Mouse (Mus musculus) neural tube, embryonic 12.5 days (tissue): ENCODE data around the gene Clec4a2. TPM values are rescaled to one million over a fixed set of nuclear protein-coding genes. Genes with fewer than 3 reads are reported as not detected.
"Not testable (repeated sequence)": the region's sequence is repeated elsewhere in the genome, so short reads cannot be mapped to it uniquely, and the experiment has no call there.

Experiments used
- ATAC-seq: fragments of 200-750 bp; cut with Nextera tagmentation; 2 replicates; pipeline ENCODE4 v1.8.0; 2017; ENCODE audit warnings: low read depth, mild to moderate bottlenecking, moderate TSS enrichment, moderate library complexity; ENCODE audit not compliant: low FRiP score
- H3K27ac ChIP-seq: fragments of 300-500 bp; sonication (generic); 2 replicates; pipeline ENCODE4 v1.5.1; 2016
- H3K27me3 ChIP-seq: fragments of 300-500 bp; sonication (generic); replicated peaks from 2 replicates; pipeline ENCODE4 v1.6.1; 2016; ENCODE audit warnings: mild to moderate bottlenecking
- H3K36me3 ChIP-seq: fragments of 300-500 bp; sonication (generic); 2 replicates; pipeline ENCODE4 v1.6.1; 2016; ENCODE audit warnings: mild to moderate bottlenecking
- H3K4me1 ChIP-seq: fragments of 300-500 bp; sonication (generic); 2 replicates; pipeline ENCODE4 v1.6.1; 2016
- H3K4me2 ChIP-seq: fragments of 300-500 bp; sonication (generic); replicated peaks from 2 replicates; pipeline ENCODE4 v1.6.1; 2016; ENCODE audit warnings: mild to moderate bottlenecking
- H3K4me3 ChIP-seq: fragments of 300-500 bp; sonication (generic); 2 replicates; pipeline ENCODE4 v1.5.1; 2016
- H3K9ac ChIP-seq: fragments of 300-500 bp; sonication (generic); 2 replicates; pipeline ENCODE4 v1.6.1; 2016; ENCODE audit warnings: mild to moderate bottlenecking
- H3K9me3 ChIP-seq: fragments of 300-500 bp; sonication (generic); 2 replicates; pipeline ENCODE4 v1.6.1; 2016; ENCODE audit warnings: mild to moderate bottlenecking
- WGBS: fragments of 180-500 bp; shearing (Covaris S2); methylation state at CpG from one replicate; pipeline ENCODE4 v1.1.7; 2016; 5-methylcytosine and 5-hydroxymethylcytosine counted together
- polyA plus RNA-seq: library from polyadenylated mRNA; unstranded; fragments of >200 nt; fragmentation: Nextera tagmentation; extraction: Ambion mirVana; gene quantifications from 2 replicates; pipeline ENCODE4 v1.2.1, GENCODE M21; 2016

Clec4a2 gene
- 0.79 and 1.2 TPM in 2 replicates for polyA plus RNA-seq

DNA sequence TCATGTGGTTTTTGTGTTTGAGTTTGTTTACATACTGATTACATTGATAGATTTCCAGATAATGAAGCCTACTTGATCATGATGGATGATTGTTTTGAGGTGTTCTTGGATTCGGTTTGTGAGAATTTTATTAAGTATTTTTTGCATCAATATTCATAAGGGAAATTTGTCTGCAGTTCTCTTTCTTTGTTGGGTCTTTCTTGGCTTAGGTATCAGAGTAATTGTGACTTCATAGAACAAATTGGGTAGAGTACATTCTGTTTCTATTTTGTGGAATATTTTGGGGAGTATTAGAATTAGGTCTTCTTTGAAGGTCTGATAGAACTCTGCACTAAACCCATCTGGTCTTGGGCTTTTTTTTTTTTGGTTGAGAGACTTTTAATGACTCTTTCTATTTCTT, at the start of gene Clec4a2:
Gene Clec4a2 (plus strand): TSS at position 301 of the 400 bp plus-strand sequence.
- H3K4me2 ChIP-seq, H3K4me1 ChIP-seq, H3K4me3 ChIP-seq, H3K36me3 ChIP-seq, H3K27ac ChIP-seq, ATAC-seq, H3K9ac ChIP-seq, H3K27me3 ChIP-seq, H3K9me3 ChIP-seq: not testable (repeated sequence)
- 69% methylated on average over 1 of the region's 1 CpGs for WGBS

DNA sequence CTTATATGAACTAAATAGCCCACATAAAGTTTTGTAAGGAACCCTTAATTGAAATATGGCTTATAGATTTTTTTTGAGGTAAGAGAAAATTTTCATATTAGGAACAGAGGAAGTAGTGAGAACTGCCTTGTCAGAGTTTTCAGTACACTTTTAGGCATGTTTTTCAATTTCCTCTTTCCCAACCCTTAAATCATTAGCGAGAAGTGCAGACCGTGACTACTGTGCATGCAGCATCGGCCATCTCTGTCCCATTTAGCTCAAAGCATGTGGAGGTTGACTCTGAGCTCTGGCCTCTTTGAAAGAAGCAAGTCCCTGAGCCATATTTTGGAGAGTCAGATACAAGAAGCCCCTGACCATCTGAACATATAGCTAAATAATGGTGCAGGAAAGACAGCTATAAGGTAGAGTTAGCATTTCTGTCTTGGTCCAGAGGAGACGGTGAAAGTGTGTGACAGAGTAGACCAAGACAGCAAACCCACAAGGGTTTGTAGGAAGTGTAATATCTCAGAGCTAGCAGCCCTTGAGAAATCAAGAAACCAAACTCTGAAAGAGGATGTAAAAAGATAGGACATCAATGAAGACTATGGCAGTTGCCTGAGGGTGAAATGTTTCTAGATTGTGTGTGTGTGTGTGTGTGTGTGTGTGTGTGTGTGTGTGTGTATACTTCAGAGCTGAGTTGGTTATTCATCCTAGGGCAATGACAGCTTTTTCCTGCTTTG, 10.9 kb upstream of the Clec4a2 start:
- Histone ChIP-seq H3K4me3 (no peak overlapping the region), H3K9ac (no peak overlapping the region), H3K36me3 (no peaks in the 10 kb centered on the region), H3K4me2 (no peak overlapping the region), H3K27ac (no peak overlapping the region), H3K9me3 (no peaks in the 10 kb centered on the region), H3K27me3 (no peaks in the 10 kb centered on the region), H3K4me1 (no peaks in the 10 kb centered on the region)
- WGBS: 91% methylated on average over 4 of the region's 4 CpGs
- ATAC-seq: no peak

GRCm38 (mm10) chr6:123123195-123123594, 17.0 kb downstream of the Clec4a2 start:
- Histone ChIP-seq H3K36me3 (no peaks in the 10 kb centered on the region), H3K9ac (no peak overlapping the region), H3K27me3 (no peaks in the 10 kb centered on the region), H3K9me3 (no peaks in the 10 kb centered on the region; the same call in 1 of the 2 replicates), H3K4me1 (no peaks in the 10 kb centered on the region), H3K27ac (no peak overlapping the region), H3K4me3 (no peak overlapping the region), H3K4me2 (no peak overlapping the region)
- no peak for ATAC-seq
- 76% methylated on average over 3 of the region's 3 CpGs for WGBS

DNA sequence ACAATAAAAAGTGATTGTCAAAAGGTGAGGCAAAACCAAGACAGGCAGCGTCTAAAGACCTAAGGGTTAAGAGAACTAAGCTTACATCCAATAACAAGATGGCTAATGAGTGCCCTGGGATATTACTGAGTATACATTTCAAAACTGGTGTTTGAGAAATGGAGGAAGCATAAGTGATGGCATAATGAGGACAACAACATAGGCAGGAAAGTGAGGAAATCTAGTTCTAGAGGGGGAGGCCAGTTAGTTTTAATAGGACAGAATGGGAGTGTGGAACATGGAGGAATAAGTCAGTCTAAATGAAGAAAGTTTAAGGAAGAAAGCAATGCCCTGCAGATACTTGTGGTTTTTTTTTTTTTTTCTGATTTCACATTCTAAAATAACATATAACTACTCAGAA, 20.9 kb downstream of the Clec4a2 start:
- Histone ChIP-seq H3K27ac (no peak overlapping the region), H3K4me3 (no peak overlapping the region), H3K4me1 (no peaks in the 10 kb centered on the region), H3K9ac (no peak overlapping the region), H3K36me3 (no peaks in the 10 kb centered on the region), H3K27me3 (no peaks in the 10 kb centered on the region), H3K9me3 (no peaks in the 10 kb centered on the region), H3K4me2 (no peak overlapping the region)
- WGBS: 65% methylated on average over 1 of the region's 1 CpGs
- no peak for ATAC-seq

GRCm38 (mm10) chr6:123137766-123138526, 31.7 kb downstream of the Clec4a2 start:
- H3K9me3 ChIP-seq, H3K4me3 ChIP-seq, H3K27ac ChIP-seq, H3K36me3 ChIP-seq, H3K4me1 ChIP-seq, H3K4me2 ChIP-seq, ATAC-seq, H3K27me3 ChIP-seq, H3K9ac ChIP-seq: not testable (repeated sequence)
- 74% methylated on average over 29 of the region's 29 CpGs for WGBS

- Histone ChIP-seq H3K9me3 (0 out of 2 replicates have a peak, but pooled peaks cover 3% of the 10 kb centered on the region), H3K9ac (no peak overlapping the region), H3K27ac (no peak overlapping the region), H3K27me3 (no peaks in the 10 kb centered on the region), H3K36me3 (no peaks in the 10 kb centered on the region), H3K4me1 (no peaks in the 10 kb centered on the region), H3K4me3 (no peak overlapping the region), H3K4me2 (no peak overlapping the region)
- 48% methylated on average over 1 of the region's 1 CpGs for WGBS
- ATAC-seq: no peak
Observed at GRCm38 (mm10) chr6:123170106-123170505, 63.9 kb downstream of the Clec4a2 start.

DNA sequence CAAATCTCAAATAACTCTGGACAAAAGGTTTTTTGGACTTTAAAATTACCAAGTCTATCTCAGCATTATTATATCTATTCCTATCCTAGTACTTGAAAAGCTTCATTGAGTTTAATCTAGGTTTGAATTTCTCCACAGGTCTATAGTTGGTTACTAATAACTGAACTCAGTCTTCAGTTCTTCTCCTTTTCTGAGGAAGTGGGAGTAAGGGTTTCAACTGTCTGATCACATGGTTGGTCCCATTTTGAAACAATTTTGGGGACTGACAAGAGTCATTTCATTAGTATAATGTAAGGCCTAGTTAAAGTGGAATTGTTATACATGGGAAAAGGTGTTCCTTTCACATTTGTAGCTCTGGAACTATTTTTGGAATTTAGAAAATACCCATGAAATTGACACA, 64.8 kb downstream of the Clec4a2 start:
- 0 out of 2 replicates have a peak, but pooled peaks cover 3% of the 10 kb centered on the region for H3K9me3 ChIP-seq
- no peaks in the 10 kb centered on the region for H3K36me3 ChIP-seq
- no peak for ATAC-seq
- no peak overlapping the region for H3K4me2 ChIP-seq
- no peaks in the 10 kb centered on the region for H3K4me1 ChIP-seq
- no peak overlapping the region for H3K27ac ChIP-seq
- H3K4me3 ChIP-seq: no peak overlapping the region
- H3K9ac ChIP-seq: no peak overlapping the region
- H3K27me3 ChIP-seq: no peaks in the 10 kb centered on the region

DNA sequence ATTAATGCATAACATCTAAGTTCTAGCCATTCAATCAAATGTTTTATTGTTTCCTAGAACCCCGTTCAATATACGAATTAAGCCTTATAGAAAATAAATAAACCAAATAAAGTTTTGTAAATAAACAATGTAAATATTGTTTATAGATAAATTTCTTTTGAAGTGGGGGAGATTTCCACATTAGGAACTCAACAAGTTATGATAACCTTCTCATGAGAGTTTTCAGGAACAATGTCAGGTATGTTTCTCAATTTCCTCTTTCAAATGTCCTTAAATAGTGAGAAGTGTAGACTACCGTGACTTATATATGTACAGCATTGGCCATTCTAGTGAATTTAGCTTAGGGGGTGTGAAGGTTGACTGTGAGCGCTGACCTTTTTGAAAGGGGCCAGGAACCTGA, 66.4 kb downstream of the Clec4a2 start, which contains the start of gene Clec4b2:
Gene Clec4b2 (plus strand): TSS at position 301 of the 400 bp plus-strand sequence.
- H3K36me3 ChIP-seq: no peaks in the 10 kb centered on the region
- 0 out of 2 replicates have a peak, but pooled peaks cover 3% of the 10 kb centered on the region for H3K9me3 ChIP-seq
- H3K4me3 ChIP-seq: no peak within 1 kb of the TSS
- ATAC-seq: no peak
- H3K9ac ChIP-seq: no peak within 1 kb of the TSS
- no peaks in the 10 kb centered on the region for H3K4me1 ChIP-seq
- no peaks in the 10 kb centered on the region for H3K27me3 ChIP-seq
- H3K4me2 ChIP-seq: no peak within 1 kb of the TSS
- H3K27ac ChIP-seq: no peak within 1 kb of the TSS
- 92% methylated on average over 4 of the region's 4 CpGs for WGBS

DNA sequence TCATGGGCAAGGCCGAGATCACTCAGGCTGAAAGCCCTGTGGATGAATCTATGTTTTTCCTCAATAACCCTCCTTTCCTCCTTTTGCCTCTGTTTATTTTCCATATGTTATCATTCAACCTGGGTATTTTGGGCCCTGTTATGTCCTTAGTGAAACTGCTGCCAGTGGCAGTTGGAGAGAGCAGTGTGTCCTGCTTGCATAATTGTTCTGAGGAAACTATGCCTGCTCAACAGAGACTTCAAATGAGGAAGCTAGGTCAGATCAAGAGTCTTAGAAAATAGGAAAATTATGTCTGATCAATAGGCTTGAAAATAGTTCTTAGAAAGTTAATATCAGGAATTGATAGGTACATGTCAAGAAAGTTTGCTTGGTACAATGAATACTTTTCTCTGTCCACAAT, 69.3 kb downstream of the Clec4a2 start:
- Histone ChIP-seq H3K27ac (no peak overlapping the region), H3K36me3 (no peaks in the 10 kb centered on the region), H3K9ac (no peak overlapping the region), H3K9me3 (0 out of 2 replicates have a peak, but pooled peaks cover 3% of the 10 kb centered on the region), H3K4me1 (no peaks in the 10 kb centered on the region), H3K27me3 (no peaks in the 10 kb centered on the region), H3K4me3 (no peak overlapping the region), H3K4me2 (no peak overlapping the region)
- no peak for ATAC-seq
- 84% methylated on average over 1 of the region's 1 CpGs for WGBS

GRCm38 (mm10) chr6:123184862-123185261, 78.6 kb downstream of the Clec4a2 start:
- not testable (repeated sequence) for ATAC-seq, H3K9me3 ChIP-seq, H3K4me1 ChIP-seq, H3K36me3 ChIP-seq, H3K27ac ChIP-seq, H3K9ac ChIP-seq, H3K4me3 ChIP-seq, H3K27me3 ChIP-seq, H3K4me2 ChIP-seq
- 79% methylated on average over 2 of the region's 2 CpGs for WGBS
